Mouse (Mus musculus) lung, postnatal 36 days (tissue): Measurements from ENCODE around the gene Rab17.
A peak's percentile ranks its signal among the peaks of the same experiment; 100 is the strongest.

ENCODE experiments used
- DNase-seq: peaks from one replicate; pipeline ENCODE4 v3.0.0; 2022; ENCODE audit warnings: mixed read lengths

Rab17 gene

DNA sequence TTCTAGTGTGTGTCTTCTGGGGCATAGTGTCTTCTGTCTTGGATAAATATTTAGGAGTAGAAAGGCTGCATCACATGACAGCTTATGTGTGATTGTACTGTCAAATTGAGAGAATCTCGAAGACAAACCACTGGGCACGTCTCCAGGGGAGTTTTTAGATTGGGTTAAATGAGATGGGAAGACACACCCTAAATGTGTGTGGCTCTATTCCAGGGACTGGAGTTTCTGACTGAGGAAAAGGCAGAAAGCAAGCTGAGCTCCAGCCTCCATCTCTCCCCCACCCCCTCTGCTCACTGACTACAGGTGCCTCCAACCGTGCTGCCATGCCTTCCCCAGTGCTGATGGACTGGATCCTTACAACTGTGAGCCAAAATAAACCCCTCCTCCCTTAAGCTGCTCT lies 11.9 kb upstream of the Rab17 start:
- DNase-seq: no peak

DNA sequence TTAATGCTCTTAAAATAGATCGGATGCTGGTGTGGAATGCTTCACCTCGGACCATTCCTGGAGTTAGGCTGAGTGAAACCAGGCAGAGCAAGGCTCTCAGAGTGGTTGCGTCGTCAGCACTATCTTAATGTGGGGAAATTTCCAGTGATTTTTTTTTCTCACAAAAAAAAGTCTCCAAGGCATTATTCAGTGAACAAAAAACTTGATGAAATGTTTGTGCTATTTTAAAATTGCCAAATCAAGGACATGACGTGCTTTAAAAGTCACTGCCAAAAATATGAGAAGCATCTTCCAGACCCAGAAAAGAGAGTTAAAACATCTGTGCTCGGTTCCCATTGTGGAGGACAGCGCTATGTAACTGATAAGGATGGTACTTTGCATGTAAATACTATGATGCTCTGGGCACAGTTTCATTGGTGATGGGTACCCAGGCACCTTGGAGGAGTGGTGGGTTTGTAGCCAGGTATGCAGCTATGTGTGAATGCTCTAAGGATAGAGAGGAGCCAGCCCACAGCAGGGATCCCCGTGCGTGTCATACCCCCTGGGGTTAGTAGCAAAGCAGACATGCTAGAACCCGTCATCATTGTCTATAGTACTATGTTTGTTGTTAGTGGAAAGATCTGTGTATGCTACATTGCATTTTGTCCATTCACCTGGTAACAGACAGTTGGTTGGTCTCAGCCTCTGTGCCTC lies 11.3 kb upstream of the Rab17 start:
- DNase-seq: peak; percentile 41

GRCm38 (mm10) chr1:90975960-90976359 lies 6.5 kb upstream of the Rab17 start:
- no peak for DNase-seq

GRCm38 (mm10) chr1:90974906-90975649 lies 5.6 kb upstream of the Rab17 start:
- peak; percentile 62 for DNase-seq

- DNase-seq: no peak
Observed at GRCm38 (mm10) chr1:90973574-90973911, 4.1 kb upstream of the Rab17 start.

DNA sequence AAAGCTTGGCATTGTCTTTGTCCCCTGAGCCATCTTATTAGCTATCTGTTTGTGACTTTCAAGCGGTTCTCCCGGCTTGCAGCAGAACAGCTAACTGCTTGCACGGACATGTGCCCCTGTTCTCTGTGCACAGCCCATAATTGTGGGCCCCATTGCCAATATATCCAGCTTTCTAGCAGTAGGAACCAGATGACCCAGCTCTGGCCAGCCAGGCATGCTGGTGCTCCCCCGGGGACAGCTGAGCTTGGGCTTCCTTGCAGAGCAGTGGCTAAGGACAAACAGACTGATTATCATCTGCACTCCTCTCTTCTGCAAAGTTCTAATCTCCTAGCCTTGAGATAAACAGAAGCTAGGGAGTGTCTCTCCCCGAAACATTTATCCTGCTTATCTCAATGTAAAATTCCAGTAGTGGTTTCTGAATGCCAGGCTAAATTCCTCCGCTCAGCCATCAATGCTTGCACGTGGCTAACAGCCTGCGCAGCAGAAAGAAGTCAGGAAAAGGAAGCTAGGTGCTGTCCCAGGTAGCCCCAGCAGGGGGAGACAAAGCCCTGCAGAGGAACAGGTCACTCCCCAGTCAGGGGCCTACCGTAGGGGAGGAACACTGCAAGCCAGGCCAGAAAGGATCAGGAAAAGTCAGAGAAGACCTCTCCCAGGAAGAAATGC lies 3.6 kb upstream of the Rab17 start:
- peak; percentile 97 for DNase-seq

DNA sequence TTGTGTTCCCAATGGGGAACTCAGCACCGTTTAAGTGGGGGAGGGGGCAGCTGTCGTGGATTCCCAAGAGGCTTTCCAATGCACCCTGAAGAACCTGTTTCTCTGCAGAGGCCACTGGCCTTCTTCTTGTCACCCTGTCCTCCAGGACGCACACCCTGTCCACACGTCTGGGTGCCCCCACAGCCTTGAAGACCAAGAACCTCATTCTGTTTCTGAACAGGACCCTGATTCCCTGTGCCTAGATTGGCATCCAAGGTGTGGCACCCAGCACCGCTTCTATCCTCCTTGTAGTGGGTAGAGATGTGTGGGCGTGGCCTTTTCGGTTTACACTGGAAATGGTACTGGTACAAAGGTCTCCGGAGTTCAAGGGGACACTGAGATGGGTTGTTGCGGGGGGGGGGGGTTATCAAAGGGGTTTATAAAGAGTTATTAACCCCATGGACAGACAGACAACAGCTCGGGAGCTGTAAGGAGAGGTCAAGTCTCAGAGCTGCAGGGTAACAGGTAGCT lies 475 bp upstream of the Rab17 start:
- peak; percentile 23 for DNase-seq

DNA sequence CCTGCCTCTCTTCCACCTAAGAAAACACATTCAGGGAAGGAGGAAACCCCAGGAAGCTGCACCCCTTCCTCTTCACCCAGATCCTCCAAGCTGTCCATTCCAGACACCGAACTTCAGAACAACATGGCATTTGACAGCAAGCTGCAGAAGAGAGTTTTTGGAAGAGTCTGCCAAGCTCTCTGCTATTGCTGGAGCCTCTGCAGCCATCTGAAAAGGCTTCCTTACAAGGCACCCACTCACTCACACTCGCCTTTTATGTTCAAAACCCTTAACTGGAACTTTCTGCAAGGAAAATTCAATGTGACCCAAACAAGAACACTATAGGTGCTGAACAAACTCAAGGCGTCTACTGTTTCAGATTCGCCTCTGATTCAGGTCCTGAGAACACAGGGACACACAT lies 812 bp downstream of the Rab17 start:
- no peak for DNase-seq

- DNase-seq: peak; percentile 81
Observed at GRCm38 (mm10) chr1:90967583-90967982, 1.9 kb downstream of the Rab17 start.

GRCm38 (mm10) chr1:90962994-90963393 lies 6.5 kb downstream of the Rab17 start:
- peak; percentile 36 for DNase-seq

DNA sequence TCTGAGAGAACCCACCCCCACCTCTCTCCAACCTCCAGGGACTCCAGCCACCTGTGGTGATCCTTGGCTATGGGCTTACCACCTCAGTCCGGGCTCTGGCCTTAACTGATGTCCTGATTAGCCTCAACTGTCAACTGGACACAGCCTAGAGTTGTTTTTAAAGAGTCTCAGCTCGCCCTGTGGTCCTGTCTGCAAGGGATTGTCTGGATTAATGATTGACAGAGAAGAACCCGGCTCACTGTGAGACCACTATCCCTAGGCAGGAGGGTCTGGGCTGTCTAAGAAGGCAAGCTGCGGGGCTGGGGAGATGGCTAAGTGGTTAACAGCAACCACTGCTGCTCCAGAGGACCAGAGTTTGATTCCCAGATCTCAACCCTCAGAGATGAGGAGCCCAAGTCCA lies 6.9 kb downstream of the Rab17 start:
- no peak for DNase-seq

- peak; percentile 86 for DNase-seq
Observed at GRCm38 (mm10) chr1:90956245-90957096, 13.0 kb downstream of the Rab17 start.

GRCm38 (mm10) chr1:90953688-90954087 lies 15.8 kb downstream of the Rab17 start:
- no peak for DNase-seq

DNA sequence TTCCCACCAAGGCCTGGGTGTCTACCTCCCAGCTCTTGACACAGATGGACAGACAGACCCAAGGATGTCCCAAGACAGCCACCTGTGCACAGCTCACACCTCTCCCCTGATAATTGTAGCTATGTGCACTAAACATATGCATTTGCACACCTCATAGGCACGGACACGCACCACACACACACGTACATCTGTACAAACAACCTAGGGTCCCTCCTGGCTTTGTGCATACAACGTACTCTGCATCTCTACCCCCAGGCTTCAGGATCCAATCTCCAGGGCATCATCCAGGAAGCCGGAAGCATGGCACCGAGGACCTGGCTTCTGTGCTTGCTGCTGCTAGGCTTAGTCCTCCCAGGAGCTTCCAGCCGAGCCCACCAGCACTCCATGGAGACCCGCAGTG lies 16.7 kb downstream of the Rab17 start, which contains the start of gene Prlh:
TSS of gene Prlh (plus strand) at position 301 of the 400 bp plus-strand sequence.
- no peak for DNase-seq

- peak; percentile 40 for DNase-seq
Observed at GRCm38 (mm10) chr1:90951670-90952069, 17.8 kb downstream of the Rab17 start.

DNA sequence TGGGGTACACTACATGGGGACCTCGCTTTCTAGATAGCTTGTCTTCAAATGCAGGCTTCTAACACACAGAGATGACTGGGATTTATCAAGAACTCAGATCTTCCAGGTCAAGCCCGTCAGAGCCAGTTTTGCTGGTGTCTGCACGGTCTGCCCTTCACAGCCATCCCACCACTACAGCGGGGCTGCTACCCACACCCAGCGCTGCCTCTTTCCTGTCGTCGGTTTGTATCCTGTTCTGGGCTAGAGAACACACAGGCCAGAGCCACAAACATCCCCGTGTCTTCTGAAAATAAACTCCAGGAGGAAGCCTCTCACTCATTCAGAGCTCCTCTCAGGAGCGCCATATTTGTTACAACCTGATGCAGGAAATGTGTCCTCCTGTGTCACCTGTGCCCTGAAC lies 20.2 kb downstream of the Rab17 start:
- no peak for DNase-seq

DNA sequence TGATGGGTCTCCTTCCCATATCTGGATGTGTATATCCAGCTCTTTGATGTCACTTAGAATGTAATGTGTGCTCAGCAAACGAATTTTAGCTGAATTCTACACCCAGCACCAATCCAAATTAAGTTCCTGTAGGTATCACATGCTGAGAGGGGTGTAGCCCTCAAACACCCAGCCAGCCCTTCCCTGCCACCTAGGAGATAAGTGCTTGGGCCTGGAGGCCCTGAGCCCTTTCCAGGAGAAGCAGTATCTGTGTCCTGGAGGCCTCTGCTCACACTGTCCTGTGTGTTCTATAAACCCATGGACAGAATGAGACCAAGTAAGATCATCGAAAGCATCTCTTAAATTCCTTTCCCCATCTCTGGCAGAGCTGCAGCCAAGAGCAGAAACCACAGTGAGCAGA lies 22.2 kb downstream of the Rab17 start:
- DNase-seq: no peak

GRCm38 (mm10) chr1:90945171-90945570 lies 24.3 kb downstream of the Rab17 start:
- DNase-seq: no peak

DNA sequence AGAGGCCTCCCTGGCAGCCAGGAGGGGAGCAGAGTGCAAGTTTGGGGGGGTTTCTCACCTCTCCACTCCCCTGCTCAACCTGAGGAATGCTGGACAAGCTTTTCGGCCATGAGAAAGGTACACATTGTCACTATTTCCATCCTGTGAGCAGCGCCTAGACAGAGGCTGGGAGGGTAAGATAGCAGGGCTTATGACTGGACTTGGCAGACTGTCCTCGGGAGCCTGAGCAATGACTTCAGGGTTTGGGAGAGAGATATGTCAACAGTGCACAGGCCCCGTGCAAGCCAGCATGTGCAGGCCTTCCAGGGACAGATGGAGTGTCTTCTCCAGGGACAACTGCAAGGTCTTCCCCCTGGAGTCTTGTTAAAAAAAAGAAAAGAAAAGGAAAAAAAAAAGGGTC lies 29.5 kb downstream of the Rab17 start:
- no peak for DNase-seq

DNA sequence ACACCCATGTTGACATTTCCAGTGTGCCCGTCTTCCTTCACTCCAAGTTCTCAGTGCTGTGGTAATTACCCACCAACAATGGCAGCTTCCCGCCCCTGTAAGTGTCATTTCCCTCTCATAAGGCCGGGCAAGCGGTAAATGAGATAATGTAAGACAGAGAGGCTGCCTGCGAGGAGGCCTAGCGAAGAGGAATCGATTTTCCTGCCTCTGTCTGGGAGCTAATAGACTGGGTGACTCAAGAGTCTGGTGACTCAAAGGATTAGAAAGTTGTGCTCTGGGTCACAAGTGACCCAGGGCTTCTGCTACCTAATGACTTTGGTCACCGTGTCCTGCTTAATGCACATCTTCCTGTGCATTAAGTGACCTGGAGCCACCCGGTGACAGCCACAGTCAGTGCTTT lies 32.5 kb downstream of the Rab17 start:
- no peak for DNase-seq

DNA sequence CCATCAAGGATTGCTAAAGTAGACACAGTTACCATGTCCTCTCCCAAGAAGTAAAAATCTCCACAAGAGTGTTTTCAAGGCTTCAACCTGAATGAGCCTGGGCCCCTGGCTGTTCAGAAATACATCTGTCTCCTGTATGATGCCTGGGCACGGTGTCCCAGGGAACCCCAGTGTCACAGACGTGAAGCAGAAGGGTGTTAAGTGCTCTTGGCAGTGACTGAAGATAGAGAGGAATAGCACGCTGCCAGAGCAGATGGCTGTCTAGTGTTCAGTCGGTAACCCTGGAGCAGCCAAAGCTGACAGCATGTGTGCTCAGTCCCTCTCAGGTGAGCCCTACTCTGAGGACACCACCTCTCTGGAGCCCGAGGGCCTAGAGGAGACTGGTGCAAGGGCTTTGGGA lies 36.5 kb downstream of the Rab17 start:
- DNase-seq: no peak

DNA sequence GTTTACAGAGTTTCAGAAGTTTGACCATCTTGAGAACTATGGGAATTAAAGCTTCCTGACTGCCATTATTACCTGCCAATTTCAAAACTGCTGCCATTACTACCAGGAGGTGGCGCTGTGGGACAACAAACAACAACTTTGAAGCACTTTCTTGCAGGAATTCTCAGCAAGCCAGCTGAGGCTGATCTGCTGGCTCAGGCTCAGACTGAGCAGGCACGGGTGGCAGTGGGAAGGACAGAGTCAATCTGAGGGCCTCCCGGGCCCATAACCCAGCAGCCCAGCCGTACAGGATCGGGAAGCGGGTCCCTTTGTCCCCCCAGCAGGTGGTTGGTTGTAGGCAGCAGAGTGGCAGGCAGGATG lies 40.9 kb downstream of the Rab17 start:
- DNase-seq: peak; percentile 95
